Mouse (Mus musculus): ENCODE measurements at regions not wholly inside any gene's neighbourhood (a gene's known extent, or its start where the extent isn't known, plus 50 kb on each side); places are given as distances from the start of the nearest gene placed in this dataset.
"Not testable (repeated sequence)": the region's sequence is repeated elsewhere in the genome, so short reads cannot be mapped to it uniquely, and the experiment has no call there.

DNA sequence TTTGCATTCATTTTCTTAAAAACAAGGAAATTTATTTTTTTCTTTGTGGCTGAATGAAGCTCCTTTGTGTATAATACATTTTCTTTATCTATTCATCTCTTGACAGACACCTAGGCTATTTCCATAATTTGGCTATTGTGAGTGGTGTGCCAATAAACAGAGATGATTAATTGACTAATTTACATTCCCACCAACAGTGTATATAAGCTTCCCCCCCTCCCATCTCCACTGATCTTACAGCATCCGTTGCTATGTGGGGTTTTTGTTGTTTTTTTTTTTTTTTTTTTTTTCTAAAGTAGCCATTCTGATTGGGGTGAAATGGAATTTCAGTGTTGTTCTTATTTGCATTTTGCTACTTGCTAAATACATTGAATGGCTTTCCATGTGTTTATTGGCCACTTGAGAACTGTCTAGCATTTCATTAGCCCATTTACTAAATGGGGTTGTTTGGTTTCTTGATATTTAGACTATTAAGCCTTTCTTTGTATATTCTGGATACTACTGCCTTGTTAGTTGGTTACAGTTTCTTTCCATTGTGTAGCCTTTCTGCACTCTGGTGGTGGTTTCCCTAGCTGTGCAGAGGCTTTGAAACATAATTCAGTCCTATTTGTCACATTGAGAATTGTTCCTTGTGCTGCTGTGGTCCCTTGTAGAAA is 153.8 kb upstream of the Mad2l1 start:
- DNase-seq (ENCODE audit: extremely low spot score in 1 of 2, low spot score in 1 of 2): no peak

DNA sequence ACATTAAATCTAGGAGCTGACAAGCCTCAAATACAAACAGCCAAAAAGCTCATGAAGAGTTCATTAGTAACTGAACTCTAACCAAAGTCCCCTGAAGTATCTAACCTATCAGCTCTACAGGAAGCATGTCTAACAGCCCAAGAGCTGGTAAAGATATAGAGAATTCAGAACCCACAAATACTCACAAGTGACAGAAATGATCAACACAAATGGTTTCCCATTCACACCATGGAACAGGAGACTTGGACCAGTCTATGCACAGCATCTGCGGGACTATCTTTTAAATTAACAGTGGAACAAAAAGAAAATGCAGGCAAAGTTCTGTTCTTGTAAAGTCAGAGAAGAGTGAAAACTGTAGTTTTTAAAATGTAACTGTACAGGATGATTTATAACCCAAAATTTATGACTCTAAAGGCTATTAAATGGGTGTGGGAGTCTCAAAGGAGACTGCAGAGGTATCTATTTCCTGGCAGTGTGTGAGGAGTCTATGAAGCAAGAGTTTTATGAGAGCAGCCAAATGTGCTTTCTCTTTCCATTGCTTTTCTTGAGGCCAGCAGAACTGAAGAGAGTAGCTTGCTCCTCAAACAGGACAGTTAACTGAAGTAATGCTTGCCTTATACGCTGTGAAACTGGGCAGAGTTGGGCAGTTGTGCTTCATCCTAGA is 152.7 kb upstream of the Mad2l1 start:
- DNase-seq (ENCODE audit: extremely low spot score in 1 of 2, low spot score in 1 of 2): no peak

DNA sequence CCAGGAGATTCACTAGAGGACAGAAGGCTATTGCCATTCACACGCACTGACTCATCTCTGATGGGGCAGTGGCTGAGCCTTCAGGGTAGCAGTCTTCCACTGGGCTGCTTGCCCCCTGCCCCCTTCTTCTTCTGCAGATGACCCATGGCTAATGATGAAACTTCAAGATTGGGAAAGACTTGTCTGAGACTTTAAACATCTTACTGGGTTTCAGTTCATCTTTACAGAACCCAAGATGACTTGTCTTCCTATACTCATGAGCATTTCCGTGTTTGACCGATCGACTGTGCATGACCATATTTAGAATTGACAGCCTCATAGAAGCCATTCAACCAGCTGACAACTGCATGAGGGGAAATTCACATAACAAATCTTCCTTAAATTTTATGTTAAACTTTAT is 140.0 kb upstream of the Mad2l1 start:
- no peak for DNase-seq (ENCODE audit: extremely low spot score in 1 of 2, low spot score in 1 of 2)

DNA sequence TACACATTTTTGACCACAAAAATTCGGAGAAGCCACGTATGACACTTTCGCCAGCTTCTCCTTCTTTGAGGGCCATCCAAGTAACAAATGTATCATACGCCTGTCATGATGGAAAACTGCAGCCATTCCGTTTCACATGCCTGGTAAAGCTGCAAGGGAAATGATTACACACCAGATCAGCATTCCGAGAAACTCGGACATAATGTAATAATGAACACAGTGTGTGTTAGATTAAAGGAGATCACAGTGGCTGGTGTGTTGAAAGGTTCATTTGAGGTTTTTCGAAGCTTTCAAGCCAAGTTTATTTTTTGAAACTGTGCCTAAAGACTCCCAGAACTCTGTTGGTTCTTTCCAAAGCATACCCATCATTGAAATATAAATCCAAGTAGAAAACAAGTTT is 137.8 kb upstream of the Mad2l1 start:
- no peak for DNase-seq (ENCODE audit: extremely low spot score in 1 of 2, low spot score in 1 of 2)

DNA sequence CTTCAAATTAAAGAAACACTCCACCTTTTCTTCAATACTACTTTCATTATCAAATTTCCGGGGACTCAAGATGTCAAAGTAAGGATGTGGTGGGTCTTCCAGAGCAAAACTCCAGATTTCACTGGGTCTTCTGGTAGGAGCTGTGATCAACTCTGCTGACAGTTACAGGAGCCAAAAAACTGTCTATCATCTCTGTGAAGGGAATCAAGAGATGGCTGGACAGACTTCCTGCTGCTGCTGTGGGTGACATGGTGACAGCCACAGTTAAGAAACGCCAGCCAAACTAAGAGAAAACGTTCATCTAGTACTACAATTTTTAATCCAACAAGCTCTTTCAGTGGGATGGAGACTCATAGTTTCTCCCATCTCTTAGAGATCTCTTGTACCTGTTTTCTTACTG is 136.5 kb upstream of the Mad2l1 start:
- no peak for DNase-seq (ENCODE audit: extremely low spot score in 1 of 2, low spot score in 1 of 2)

DNA sequence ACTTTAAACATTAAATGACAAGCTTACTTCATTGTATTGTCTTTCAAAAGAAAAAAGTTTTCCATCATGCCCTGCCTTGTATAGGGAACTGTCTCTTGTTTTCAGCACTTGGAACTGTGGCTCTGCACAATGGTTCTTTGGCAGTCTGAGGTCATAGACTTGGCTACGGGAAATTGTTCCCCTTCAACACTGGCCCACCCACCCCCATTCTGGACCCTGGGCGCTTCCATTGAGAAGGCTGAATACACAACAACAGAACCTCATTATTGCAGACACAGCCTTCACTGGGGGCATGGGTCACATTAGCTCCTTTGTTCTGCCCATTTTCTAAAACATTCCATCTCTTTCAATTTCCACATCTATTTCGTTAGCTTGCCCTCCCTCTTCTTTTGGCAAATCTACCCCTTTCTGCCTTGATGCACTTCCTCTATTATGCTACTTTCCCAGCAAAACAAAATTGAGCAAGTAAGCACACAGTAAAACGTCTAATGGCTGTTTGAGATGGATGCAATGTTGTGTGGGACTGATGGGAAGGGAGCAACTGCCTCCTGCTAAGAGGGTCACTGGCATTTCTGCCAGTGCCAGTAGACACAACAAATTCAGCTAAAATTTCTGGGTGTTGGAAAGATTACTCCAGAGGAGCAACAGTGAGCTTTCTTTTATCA is 136.0 kb upstream of the Mad2l1 start:
- peak; percentile 3 to 15 for DNase-seq (ENCODE audit: extremely low spot score in 1 of 2, low spot score in 1 of 2)

DNA sequence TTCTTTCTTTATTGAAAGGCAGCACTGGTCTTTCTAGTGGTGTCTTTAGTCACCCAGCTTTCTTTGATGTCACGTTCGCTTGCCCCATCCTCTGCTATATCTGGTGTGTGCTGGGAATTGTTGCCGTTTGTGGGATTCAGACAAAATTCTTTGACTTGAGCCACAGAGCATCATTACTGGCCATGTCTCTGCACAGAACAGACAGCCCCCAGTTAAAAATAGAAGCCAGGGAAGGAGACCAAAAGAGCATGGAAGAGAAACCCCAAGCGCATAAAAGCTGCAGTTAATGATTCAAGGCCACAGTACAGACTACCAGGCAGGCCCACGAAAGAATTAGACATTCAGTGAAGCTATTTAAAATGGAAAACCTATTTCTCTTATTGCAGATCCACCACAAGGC is 133.7 kb upstream of the Mad2l1 start:
- no peak for DNase-seq (ENCODE audit: extremely low spot score in 1 of 2, low spot score in 1 of 2)

DNA sequence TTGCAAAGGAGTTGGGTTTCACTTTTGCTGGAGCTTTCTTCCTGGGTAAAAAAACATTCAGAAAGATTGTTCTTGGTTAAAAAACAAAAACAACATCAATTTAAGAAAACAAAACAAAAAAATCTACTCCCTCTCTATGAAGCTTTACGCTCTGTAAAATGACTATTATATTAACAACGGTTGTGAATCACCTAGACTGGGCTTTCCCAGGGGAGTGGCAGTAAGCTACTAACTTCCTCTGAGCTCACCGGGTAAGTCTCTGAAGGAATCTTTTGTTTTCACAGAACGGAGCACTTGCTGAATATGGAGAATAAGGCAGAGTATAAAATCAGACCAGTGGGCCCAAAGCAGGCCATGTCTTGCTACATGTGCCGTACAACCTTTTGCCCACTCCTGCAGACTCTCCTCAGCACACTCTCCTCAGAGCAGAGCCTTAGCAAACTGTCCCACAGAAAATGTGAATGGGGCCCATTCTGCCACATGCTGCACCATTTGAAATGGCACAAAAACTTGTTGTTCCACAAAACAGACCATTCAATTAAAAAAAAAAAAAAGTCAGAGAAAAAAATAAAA is 133.2 kb upstream of the Mad2l1 start:
- no peak for DNase-seq (ENCODE audit: extremely low spot score in 1 of 2, low spot score in 1 of 2)

DNA sequence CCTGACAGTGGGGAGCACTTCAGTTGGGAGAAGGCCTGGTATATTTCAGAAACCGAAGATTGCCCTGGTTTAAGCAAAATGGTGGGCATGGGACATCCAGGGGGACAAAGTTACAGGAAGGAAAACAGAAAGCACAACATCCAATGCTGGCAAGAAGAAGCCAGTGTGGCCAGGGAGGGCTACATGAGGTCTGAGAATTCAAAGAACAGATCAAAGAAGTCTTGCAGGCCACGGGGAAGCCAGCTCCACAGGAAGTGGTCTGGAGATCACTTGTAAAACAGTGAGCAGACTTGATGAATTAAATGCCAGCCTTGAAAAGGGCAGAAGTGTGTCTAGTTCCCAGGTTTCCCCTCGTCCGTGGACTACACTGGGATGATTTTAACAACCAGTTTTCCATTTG is 120.4 kb upstream of the Mad2l1 start:
- no peak for DNase-seq (ENCODE audit: extremely low spot score in 1 of 2, low spot score in 1 of 2)

DNA sequence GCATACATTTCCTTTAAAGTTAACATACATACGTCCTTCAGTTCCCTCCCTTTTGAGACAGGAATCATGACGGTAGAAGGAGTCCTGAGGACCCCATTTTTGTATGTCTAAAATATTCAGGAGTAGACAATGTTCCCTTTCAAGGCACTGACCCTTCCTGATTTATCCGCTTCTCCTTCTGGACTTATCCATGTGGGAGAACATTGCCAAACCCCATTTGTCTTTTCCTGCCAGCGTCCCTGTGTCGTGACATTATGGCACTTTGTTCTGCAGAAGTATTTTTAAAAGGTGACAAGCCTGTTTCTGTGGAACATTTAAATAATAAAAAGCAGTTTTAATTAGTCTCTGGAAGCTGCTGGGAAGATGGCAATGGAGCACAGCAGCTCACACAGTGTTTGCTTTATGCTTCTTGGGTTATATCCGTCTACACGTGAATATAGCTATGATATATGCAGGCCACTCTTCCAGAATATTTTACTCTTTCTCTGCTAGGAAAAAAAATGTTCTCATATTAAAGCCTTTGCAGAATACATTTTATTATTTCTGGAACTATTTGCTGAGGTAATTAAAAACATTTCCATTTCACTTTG is 115.6 kb upstream of the Mad2l1 start:
- no peak for DNase-seq (ENCODE audit: extremely low spot score in 1 of 2, low spot score in 1 of 2)

DNA sequence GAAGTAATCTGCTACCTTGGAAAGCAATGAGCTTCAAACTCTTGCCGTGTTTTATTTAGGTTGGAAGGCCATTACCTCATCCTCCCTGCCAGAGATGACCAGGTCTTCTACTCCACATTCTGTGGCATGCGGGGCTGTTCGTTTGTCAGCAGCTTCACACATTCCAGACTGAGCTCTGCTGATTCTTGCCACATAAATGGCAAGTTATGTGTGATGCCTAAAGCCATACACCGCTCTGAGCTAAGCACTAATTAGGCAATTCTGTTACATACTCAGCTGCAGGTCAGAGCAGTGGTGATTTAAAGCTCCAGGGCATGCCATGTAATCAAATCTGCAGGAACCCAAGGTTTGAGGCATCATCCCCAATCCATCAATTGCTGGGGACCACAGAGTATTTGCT is 106.8 kb upstream of the Mad2l1 start:
- no peak for DNase-seq (ENCODE audit: extremely low spot score in 1 of 2, low spot score in 1 of 2)

DNA sequence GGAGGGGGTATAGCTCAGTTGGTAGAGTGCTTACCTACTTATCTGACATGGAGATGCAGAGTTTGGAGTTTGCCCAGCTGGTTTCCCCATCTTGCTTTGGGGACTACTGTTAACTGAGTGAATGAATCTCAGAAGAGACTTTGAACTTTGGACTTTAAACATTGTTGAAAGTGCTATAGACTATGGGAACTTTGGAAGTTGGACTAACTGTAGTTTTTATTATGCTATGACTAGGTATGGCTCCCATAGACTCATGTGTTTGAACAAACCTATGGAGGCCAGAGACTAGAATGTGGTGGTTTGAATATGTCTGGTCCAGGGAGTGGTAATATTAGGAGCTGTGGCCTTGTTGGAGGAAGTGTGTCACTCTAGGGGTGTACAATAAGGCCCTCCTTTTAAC is 84.8 kb upstream of the Mad2l1 start:
- not testable (repeated sequence) for DNase-seq (ENCODE audit: extremely low spot score in 1 of 2, low spot score in 1 of 2)

DNA sequence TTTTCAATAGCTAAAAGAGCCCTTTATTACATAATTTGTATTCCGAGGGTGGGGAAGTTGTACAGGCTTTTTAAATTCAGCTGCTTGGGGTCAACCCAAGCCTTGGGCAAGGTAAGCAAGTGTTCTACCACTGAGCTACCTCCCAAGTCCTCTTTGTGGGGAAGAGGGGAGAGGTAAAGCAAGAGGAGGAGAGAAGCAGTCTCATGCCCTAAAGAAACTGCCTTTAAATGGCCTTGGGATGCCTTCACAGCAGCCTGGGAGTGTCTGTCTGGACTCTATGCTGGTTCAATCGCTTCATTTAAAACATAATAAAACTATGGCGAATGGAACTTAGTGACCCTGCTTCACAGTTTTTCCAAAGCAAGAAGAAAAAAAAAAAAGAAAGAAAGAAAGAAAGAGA is 77.0 kb upstream of the Mad2l1 start:
- no peak for DNase-seq (ENCODE audit: extremely low spot score in 1 of 2, low spot score in 1 of 2)

DNA sequence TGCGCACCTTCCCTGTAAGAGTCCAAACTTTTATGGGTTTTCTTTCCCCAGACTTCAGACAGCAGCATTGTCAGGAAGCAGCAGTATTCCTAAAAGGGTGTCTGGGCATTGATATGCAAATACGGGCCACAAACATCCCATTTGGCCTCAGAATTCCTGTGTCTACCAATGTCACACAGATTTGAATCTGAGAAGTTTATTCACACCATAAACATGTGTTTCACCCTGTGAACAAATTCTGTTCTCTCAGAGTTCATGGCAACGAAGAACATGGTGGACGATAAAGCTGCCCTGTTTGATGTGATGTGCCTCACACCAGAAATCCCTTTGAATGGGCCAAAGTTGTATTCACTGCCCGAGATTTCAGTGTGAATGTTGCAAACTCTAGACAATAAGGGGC is 70.7 kb upstream of the Mad2l1 start:
- no peak for DNase-seq (ENCODE audit: extremely low spot score in 1 of 2, low spot score in 1 of 2)

DNA sequence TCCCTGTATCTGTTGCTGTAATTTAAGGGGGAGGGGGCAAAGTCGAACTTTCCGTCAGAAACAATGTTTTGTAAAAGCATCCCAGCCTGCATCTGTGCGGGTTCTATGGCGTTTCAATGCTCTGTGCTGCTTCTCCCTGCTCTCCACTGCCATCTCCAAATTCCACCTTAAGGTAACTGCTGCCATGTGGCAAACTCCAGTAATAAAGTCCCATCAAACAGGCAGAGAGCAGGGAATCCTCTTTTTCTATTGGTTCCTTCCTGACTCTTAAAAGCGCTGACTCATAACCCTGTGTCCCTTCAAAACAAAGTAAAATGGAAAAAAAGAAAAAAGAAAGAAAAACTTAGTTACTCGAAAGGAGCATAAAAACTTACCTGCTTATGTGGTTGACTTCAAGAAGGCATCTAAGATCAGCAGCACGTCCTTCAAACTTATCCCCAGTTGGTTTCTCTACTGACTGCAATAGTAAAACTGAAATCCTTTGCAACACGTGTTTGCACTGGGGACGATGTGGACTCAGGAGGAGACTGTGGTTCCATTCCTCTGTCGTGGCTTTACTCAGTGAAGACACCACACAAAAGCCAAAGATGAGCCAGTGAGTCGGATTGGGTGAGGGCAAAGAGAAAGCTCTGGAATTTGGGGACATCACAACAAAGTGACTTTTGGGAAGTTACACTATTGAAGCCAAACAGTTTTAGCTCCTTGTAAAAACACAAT is 69.9 kb upstream of the Mad2l1 start:
- no peak for DNase-seq (ENCODE audit: extremely low spot score in 1 of 2, low spot score in 1 of 2)

DNA sequence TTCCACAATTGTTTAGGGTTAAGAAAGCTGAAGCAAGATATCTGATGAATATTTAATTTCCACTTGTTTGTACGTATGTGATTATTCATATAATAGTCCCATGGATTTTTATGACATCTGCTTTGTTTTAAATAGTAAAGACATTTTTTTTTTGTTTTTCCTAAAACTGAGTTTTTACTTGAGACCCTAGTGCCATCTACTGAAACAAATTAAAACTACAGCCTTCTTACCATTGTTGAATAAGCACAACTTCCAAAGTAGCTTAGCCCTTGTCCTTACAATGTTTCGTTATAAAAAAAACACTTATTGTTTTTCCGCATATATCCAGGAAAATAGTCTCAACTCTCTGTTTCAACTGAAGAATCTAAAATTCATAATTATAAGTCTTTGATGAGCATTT is 68.4 kb upstream of the Mad2l1 start:
- DNase-seq (ENCODE audit: extremely low spot score in 1 of 2, low spot score in 1 of 2): peak in 1 of 2 experiments; percentile 72

DNA sequence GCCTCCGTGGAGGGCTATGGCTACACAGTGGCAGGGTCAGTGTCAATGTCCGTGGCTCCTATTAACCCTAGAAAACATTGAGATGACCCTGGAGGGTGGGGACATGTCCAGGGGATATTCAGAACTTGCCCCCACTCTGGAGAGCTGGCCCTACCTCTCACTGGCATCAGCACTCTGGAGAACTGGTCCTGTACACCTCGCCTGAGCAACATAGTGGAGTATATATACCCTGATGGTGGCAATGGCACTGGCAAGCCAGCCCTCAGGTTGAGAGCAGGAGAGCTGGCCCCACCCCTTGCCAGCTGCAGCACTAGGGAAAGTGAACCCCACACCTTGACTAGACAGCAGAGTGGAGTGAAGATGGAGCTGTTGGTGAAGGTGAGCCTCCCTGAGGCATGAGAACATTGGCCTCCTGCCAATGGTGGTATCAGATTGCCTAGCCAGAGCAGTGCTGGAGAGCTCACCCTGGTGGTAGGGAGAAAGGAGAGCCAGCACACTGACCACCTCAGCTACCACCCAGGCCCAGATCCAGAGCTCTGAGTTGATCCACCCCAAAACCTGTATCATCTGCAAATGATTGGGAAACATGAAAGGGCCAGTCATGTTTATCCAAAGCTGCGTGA is 64.5 kb upstream of the Mad2l1 start:
- no peak for DNase-seq (ENCODE audit: extremely low spot score in 1 of 2, low spot score in 1 of 2)

DNA sequence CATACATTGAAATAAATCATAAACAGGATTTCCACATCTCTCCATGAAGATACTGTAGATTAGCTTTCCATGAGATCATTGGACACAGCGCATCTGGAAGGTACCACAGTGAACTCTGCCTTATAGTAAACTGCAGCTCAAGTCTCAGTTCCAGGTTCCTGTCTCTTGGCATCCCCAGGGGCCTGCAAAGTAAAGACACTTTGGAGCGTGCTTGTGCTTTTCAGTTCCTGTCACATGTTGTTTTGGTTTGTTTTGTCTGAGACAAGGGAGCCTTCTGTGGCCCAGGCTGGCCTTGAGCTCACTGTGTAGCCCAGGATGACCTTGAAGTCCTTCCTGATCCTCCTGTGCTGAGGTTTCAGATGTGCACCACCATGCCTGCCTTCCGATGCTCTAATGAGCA is 63.4 kb upstream of the Mad2l1 start:
- no peak for DNase-seq (ENCODE audit: extremely low spot score in 1 of 2, low spot score in 1 of 2)

DNA sequence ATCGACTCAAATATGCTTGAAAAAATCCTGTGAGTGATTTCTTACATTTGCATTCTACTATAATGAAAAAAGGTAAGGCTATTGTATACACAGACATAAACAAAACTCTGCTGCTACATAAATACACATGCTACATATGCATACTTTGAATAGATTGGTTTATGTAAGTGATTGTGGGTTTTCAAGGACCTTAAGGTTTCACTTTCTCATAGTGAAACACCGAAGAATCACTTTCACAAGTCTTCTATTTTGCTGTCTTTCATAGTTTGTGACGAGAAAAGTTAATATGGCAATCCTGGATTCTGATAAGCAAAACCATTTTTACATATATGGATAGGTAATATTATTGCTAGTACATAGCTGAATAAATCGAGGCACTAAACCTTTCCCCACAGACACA is 62.5 kb upstream of the Mad2l1 start:
- DNase-seq (ENCODE audit: extremely low spot score in 1 of 2, low spot score in 1 of 2): no peak

DNA sequence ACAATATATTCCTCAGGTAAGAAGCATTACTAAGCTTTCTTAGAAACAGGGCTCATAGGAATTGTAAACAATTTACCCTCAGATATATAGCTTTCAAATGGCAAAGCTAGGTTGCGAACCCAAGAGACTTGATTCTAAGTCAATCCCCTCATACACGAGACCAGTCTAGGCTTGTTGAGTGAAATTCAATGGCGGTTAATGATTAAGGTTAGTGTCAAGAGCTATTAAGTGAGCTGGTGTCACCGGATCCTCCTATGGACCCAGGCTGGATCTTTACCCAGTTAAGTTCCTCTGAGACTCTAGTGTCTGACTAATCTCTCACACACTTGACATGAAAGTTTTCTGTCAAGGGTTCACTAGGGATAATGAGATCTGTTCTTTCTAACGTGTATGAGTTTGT is 57.6 kb upstream of the Mad2l1 start:
- DNase-seq (ENCODE audit: extremely low spot score in 1 of 2, low spot score in 1 of 2): no peak

Measured in frontal cortex, adult 2 months (tissue).